Mouse (Mus musculus) Muller cell, postnatal 12 days (primary cell): ENCODE results near the gene Fam193b.
A peak's percentile ranks its signal among the peaks of the same experiment; 100 is the strongest.
"Not testable (repeated sequence)": the region's sequence is repeated elsewhere in the genome, so short reads cannot be mapped to it uniquely, and the experiment has no call there.

Experiments
- DNase-seq: peaks from one replicate; pipeline ENCODE4 v3.0.0-alpha.2; 2015; ENCODE audit errors: inconsistent ontology term

The Fam193b gene

GRCm38 (mm10) chr13:55571977-55572376 is 1.1 kb upstream of the Fam193b start:
- no peak for DNase-seq

GRCm38 (mm10) chr13:55570286-55570973 is 490 bp downstream of the Fam193b start:
- peak; percentile 44 for DNase-seq

DNA sequence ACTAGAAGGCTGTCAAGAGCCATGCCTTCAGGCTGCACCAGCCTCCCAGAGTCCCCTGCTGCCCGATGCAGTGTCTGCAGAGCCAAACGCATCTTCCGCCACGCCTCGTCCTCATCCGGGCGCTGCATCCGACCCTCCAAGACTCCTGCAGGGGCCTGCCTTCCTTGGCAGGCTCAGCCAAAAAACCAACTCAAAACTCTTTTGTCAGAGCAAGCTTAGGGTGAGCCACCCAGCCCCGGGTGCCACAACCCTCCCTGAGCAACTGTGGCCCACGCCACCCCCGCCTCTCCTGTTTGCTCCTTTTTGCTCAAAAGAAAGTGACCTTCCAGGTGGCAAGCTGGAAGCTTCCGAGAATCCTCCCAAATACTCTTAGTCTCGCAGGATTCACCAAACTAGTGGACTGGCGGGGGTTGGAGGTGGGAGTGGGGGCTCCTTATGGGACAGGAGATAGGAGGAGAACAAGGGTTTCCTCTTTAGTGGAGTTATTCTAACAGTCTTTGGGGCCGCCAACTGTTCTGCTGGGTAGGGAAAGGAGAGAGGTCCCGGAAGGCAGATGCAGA is 1.1 kb downstream of the Fam193b start:
- no peak for DNase-seq

DNA sequence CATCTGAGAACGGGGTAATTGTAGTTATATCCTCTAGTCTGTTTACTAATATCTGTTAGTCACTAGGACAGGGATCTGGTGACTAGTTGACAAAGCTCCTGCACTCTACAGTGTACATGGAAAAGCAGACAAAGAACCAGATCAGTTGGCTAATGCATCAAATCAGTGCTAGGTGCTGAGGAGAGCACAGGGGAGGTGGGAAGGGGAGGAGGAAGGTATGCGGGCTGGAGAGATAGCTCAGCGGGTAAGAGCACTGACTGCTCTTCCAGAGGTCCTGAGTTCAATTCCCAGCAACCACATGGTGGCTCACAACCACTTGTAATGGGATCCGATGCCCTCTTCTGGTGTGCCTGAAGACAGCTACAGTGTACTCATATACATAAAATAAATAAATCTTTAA is 2.4 kb downstream of the Fam193b start:
- not testable (repeated sequence) for DNase-seq

- DNase-seq, result no peak
Measured at GRCm38 (mm10) chr13:55567949-55568348, 3.0 kb downstream of the Fam193b start.

- no peak for DNase-seq
Measured at GRCm38 (mm10) chr13:55567001-55567400, 3.9 kb downstream of the Fam193b start.

DNA sequence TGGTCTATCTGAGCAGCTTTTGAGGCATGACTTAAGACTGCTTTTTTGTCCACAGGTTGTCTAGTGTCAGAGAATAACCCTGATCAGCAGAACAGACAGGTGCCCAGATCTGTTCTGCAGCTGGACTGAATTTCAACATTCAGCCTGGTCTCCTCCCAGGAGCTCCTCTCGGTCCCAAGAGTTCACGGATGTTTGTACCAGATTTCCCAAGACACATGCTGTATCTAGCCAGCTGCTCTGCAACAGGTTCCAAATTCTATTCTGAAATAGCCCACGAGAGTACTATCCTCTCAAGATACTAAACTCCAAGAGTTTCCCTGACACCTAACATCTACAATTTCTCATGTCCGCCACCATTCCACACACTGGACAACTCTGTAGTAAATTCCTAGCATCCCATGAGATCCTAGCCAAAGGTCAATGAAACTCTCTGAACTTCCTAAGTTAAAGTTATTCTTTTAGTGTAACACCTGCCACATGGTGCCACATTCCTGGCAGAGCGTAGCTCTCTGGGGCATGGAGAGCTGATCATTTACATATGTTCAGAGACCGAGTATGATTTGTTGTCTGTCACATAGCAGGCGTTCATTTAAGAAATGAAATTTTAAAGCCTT is 7.5 kb downstream of the Fam193b start:
- no peak for DNase-seq

DNA sequence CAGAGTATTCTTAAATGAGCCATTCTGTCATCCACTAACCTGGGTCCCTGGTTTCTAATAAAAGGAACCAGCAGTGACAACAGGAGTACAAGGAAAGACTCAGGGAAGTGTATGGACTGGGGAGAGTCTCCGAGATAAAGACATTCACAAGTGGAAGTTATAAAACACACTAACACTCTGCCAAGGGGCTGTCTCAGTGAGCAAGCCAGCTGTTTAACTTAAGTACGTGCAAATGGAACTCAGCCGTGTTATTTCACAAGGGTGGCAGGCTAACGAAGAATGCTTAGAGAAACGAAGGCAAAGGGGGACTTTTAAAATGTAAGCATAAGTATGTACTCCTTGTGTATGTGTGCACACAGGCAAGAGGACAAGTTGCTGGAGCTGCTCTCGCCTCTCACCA is 13.4 kb downstream of the Fam193b start:
- DNase-seq, result no peak

- no peak for DNase-seq
Measured at GRCm38 (mm10) chr13:55555921-55556320, 15.0 kb downstream of the Fam193b start.

DNA sequence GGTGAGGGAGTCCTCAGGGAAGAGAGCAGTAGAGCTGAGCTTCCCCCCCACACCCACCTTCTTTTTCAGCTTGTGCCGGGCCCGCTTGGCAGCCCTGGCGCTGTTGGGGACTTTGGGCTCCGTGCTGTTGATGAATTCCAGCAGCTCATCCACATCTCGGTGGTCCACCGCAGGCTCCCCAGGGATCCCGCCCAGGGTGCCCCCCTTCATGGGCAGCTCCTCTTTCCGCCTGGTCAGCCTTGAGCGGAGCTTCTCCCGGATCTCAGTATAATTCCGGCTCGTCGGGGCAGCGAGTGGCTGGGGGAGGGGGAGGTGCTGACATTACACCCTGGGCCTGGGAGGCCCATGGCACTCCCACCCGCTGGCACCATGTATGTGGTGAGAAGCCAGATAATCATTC is 21.9 kb downstream of the Fam193b start:
- DNase-seq, result no peak

- no peak for DNase-seq
Measured at GRCm38 (mm10) chr13:55548426-55548825, 22.5 kb downstream of the Fam193b start.

GRCm38 (mm10) chr13:55547916-55548315 is 23.0 kb downstream of the Fam193b start:
- DNase-seq, result no peak

- DNase-seq, result no peak
Measured at GRCm38 (mm10) chr13:55544792-55545191, 26.1 kb downstream of the Fam193b start.

DNA sequence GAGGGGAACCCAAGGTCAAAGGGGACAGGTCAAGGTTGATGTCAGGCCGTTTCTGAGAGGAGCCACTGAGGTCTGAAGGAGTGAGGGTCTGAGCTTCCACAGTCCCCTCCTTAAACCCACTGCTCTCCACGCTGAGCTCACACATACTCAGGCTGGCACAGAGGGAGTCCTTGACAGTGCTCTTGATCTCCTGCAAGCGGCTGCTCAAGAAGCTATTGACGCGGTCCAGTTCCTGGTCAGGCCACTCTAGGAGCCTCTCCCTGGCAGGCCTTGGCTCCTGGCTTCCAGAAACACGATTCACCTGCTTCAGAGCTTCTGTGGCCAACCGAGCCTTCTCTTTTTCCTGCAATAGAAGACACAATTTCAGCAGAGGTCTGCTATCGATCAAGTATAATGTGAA is 27.5 kb downstream of the Fam193b start:
- no peak for DNase-seq

DNA sequence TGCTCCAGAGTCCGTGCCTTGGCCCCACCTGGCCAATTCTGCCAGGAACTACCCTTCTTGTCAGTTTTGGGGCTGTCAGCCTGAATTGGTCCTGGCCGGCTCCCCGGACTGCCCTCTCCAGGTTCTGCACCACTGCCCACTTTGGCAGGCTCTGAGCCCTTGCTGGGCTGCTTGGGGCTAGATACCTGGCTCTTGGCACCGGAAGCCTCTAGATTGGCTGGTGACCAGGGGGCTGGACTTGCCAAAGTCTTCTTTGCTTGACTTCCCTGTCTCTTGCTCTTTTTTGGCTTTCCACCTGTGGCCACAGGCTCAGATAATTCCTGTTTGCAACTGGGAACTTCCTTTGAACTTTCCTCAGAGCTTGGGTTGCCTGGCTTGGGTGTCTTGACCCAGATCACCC is 28.0 kb downstream of the Fam193b start:
- DNase-seq, result no peak

DNA sequence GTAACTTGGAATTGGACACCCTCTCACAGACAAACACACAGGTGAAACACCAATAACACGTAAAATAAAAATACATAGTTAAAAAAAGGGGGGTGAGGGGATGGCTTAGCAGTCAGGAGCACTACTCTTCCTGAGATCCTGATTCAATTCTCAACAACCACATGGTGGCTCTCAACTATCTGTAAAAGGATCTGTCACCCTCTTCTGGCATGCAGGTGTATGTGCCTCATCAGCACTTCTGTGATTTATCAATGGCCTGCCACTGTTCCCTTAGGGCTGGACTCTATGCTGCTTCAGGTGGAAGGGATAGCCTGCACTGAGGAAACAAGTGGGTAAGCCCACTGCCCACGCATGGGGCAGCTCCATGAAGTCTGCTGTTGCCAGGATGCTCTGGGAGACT is 30.0 kb downstream of the Fam193b start:
- no peak for DNase-seq

DNA sequence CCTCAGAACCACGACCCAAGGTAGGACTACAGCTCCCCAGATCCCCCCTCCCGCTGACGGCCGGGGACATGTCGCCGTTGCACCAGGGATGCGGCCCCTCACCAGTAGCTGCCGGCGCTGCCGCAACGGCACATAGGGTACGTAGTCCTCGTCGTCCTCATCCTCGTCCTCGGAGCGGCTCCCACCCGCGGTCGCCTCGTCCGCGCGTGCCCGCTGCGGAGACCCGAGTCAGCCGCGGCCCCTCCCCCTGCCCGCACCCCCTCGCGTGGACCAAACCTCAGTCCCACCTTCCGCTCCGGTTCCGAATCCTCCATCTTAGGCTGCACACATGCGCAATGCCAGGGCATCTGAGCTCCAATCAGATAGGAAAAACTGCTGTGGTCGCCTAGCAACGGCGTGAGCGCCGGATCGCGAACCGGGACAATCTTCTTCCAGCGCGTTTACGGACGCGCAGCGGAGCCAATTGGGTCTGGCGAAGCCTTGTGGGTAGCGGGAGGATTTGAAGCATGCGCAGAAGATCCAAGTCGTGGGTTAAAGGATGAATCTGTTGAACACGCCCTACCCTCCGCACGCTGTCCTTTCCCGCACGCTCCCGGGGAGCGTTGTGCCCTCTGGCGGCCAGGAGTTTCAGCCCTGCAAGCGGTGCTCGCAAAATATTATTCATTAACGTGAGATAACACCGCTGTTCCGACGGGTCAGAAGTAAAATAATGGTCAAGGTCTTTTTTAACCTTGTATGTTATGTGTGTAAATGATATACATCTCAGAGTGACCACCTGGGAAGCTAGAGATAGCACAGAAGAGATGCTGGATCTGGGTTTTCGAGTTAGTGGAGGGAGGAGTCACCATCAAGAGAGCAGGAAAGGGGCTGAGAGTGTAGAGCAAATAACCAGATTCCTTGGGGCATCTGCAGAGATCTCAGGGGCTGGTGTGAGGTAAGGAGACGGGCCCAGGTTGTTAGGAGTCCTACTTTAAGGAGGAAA is 34.4 kb downstream of the Fam193b start, which contains the start of gene Ddx41:
Ddx41 (minus strand) TSS at position 465 of the 982 bp plus-strand sequence.
- peak; percentile 97 for DNase-seq

- peak; percentile 8 for DNase-seq
Measured at GRCm38 (mm10) chr13:55535796-55536193, 35.1 kb downstream of the Fam193b start.

DNA sequence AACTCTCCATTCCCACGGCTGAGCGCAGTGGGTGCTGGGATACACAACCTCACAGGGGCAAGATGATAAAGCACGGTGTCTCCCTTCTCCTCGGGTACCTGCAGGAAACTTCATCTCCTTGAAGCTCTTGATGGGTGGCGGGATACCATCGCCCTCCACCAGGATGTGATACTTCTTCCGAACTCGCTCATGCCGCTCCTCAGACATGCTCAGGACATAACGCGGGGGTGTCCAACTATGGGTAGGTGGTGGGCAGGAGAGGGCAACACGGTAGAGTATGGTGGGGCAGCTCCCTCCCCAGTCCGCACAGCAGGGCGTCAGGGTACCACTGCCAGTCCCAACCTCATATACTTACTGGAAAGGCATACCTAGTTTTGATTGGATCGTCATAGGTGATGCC is 35.7 kb downstream of the Fam193b start:
- no peak for DNase-seq

DNA sequence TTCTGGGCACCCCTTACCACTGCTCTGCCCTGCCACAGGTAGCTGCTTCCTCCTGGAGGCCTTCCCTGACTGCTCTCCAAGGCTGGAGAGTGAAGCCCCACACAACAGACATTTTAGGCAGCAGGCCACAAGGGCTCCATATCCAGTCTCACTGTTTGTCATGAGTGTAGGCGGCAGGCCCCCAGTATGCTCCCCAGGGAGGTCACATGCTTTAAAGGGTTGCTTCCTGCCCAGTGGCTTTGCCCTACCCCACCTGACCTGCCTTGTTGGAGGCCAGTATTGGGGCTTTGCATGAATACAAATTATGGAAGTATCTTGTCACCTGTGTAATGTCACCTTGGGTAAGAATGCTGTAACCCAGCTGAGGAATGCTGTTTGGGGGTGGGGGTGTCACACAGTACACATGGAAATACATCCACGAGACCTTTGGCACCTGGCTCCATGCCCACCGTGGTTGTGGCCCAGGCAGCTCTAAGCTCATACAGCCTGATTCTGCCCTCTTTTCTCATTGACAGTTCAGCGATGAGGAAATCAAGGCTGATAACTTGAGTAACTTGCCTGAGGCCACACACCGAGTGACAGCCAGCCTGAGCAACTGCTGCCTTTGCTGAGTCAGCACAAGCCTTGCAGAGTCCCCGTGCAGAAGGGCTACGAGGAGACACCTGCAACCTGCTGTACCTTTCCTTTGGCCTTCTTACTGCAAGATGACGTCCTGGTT is 41.6 kb downstream of the Fam193b start, which contains the start of gene Dok3:
Dok3 (minus strand) TSS at position 99 of the 718 bp plus-strand sequence.
- no peak for DNase-seq
